Mouse (Mus musculus): ENCODE results near the gene Suds3.

- TF ChIP-seq CTCF (IDR thresholded peaks at IDR 0.05; ENCODE audit: control insufficient read depth, insufficient read depth, insufficient read length) = no peak
- no peak for TF ChIP-seq USF1 (IDR thresholded peaks at IDR 0.05; ENCODE audit: low read depth)
- no peak for TF ChIP-seq MAX (IDR thresholded peaks at IDR 0.05)
- no peak for TF ChIP-seq MYOD1 (IDR thresholded peaks at IDR 0.05; ENCODE audit: control insufficient read depth, insufficient read length, low read depth)
- no peak for TF ChIP-seq FOSL1 (IDR thresholded peaks at IDR 0.05; ENCODE audit: insufficient read depth, low read length, poor library complexity, severe bottlenecking)
- no peak for TF ChIP-seq MYOG (IDR thresholded peaks at IDR 0.05; ENCODE audit: control insufficient read depth, extremely low read depth, insufficient read length)
- TF ChIP-seq CEBPB (IDR thresholded peaks at IDR 0.05; ENCODE audit: low read depth) = no peak
Measured at GRCm38 (mm10) chr5:117152944-117153343, 37.0 kb upstream of the Suds3 start.
